Mouse (Mus musculus) bone marrow macrophage, adult 2 months (primary cell): ENCODE measurements around the gene Cul5.

Experiments
- CTCF ChIP-seq: IDR thresholded peaks from 2 replicates; pipeline ENCODE4 v1.5.1; 2012; ENCODE audit warnings: low read depth, mild to moderate bottlenecking, low read length, moderate library complexity
- POLR2A ChIP-seq: IDR thresholded peaks from 2 replicates; pipeline ENCODE4 v1.6.1; 2012; ENCODE audit warnings: mild to moderate bottlenecking, low read depth, low read length, borderline replicate concordance

DNA sequence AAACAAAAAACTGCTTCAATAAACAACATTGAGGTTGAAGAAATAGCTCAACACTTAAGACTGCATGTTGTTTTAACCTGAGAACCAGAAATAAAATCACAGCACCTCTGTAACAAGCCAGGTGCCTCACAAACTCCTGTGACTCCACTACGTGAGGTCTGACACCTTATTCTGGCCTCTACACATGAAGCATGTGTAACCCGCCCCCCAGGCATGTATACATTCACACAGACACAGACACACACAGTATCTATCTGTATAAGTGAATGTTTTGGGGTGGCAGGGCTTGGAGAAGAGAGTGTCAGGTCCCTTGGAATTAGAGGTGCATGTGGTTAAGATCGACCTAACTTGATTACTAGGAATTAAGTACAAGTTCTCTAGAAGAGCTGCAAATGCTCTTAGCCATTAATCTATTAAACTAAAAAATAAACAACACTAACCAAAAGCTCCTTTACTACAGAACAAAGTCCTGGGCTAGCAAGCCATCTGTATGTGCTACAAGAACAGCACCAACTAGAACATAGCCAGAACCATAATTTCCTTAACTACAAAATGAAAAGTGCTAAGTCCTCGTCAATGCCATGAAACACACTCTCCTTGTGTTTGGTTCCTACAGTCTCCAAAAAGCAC, 72.7 kb downstream of the Cul5 start:
- TF ChIP-seq POLR2A (no peak), CTCF (no peak)
